Mouse (Mus musculus) cerebellum, postnatal 25 days (tissue): ENCODE results near the gene Adcy5.

Experiments
- DNase-seq, 2 experiments: peaks; one replicate each; pipeline ENCODE4 v3.0.0; 2021; ENCODE audit warnings: mixed read lengths in 2 of 2

Adcy5 gene

DNA sequence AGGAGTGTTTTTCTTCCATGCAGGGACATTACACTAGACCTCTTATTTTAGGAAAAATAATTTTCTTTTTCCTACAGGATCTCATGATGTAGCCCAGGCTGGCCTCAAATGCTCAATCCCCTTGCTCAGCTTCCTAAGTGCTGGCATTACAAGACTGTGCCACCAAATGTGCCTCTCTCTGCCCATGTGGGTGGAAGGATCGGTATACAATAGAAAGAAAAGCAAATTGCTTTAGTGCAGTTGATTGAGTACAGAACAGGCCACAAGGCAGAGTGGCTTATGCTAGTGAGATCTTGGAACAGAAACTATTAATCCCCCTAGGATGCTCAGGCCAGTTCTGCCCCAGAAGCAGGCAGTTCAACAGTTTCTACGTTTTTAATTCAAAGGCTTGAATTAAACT, 165.1 kb downstream of the Adcy5 start:
- no peak for DNase-seq

DNA sequence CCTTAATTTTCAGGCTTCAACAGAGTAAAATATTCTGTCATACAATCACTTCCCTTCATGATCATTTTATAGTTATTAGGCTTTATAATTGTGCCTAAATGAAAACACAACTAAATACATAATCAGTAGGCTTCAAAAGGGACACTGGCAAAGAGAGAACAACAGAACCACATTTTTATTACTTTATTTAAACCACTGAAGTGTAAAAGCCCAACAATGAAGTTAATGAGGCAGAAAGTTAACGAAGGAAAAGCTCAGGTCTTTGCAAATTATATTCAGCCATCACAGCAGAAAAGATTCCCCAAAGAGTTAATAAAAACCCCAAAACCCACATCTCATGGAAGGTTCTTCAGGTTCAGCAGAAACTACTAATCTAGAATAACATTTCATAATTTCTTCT, 175.8 kb downstream of the Adcy5 start:
- no peak for DNase-seq
